Mouse (Mus musculus) bone marrow, adult 2 months (tissue): ENCODE results near the gene Ostm1.

Experiments used
- CTCF ChIP-seq: fragments of 200-500 bp; IDR thresholded peaks from 2 replicates; pipeline ENCODE4 v1.5.1; 2011; ENCODE audit warnings: low read length, control low read depth; ENCODE audit not compliant: control insufficient read depth, insufficient read depth
- POLR2A ChIP-seq: fragments of 200-500 bp; IDR thresholded peaks from 2 replicates; pipeline ENCODE4 v1.6.1; 2011; ENCODE audit warnings: low read depth, mild to moderate bottlenecking, control low read depth, low read length, borderline replicate concordance; ENCODE audit not compliant: control insufficient read depth

DNA sequence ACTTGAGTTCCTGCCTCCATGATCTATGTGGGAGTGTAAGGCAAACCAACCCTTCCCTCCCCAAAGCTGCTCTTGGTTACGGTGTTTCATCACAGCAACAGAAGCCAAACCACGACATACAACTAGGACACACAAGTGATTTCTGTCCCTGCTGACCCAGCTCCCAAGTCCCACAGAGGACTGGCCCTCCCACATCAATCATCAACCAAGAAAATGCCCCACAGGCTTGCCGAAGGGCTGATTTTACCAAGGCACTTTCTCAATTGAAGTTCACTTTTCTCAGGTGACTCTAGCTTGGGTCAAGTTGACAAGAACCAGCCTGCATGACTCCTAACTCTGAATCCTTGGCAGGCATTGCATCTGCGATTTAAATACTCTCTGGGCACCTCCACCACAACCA is 91.9 kb downstream of the Ostm1 start:
- TF ChIP-seq POLR2A, result no peak
- TF ChIP-seq CTCF, result no peak
